Mouse (Mus musculus) hindbrain, embryonic 12.5 days (tissue): ENCODE data around the gene Rhbdf2. TPM values are rescaled to one million over a fixed set of nuclear protein-coding genes. Genes with fewer than 3 reads are reported as not detected.

Experiments used
- ATAC-seq: fragments of 200-750 bp; cut with Nextera tagmentation; 2 replicates; pipeline ENCODE4 v1.8.0; 2017; ENCODE audit warnings: moderate TSS enrichment; ENCODE audit not compliant: low FRiP score
- H3K27ac ChIP-seq: fragments of 300-500 bp; sonication (generic); 2 replicates; pipeline ENCODE4 v1.5.1; 2016; ENCODE audit warnings: mild to moderate bottlenecking
- H3K27me3 ChIP-seq: fragments of 300-500 bp; sonication (generic); 2 replicates; pipeline ENCODE4 v1.6.1; 2016; ENCODE audit warnings: mild to moderate bottlenecking
- H3K36me3 ChIP-seq: fragments of 300-500 bp; sonication (generic); 2 replicates; pipeline ENCODE4 v1.6.1; 2016; ENCODE audit warnings: mild to moderate bottlenecking
- H3K4me1 ChIP-seq: fragments of 300-500 bp; sonication (generic); 2 replicates; pipeline ENCODE4 v1.6.1; 2016
- H3K4me2 ChIP-seq: fragments of 300-500 bp; sonication (generic); replicated peaks from 2 replicates; pipeline ENCODE4 v1.6.1; 2016; ENCODE audit warnings: mild to moderate bottlenecking
- H3K4me3 ChIP-seq: fragments of 300-500 bp; sonication (generic); 2 replicates; pipeline ENCODE4 v1.5.1; 2016; ENCODE audit warnings: mild to moderate bottlenecking
- H3K9ac ChIP-seq: fragments of 300-500 bp; sonication (generic); 2 replicates; pipeline ENCODE4 v1.6.1; 2016; ENCODE audit warnings: mild to moderate bottlenecking, moderate library complexity
- H3K9me3 ChIP-seq: fragments of 300-500 bp; sonication (generic); replicated peaks from 2 replicates; pipeline ENCODE4 v1.6.1; 2016; ENCODE audit warnings: mild to moderate bottlenecking
- WGBS: fragments of 180-500 bp; shearing (Covaris S2); methylation state at CpG from one replicate; pipeline ENCODE4 v1.1.7; 2016; 5-methylcytosine and 5-hydroxymethylcytosine counted together
- polyA plus RNA-seq: library from polyadenylated mRNA; unstranded; fragments of >200 nt; fragmentation: Nextera tagmentation; extraction: Ambion mirVana; gene quantifications from 2 replicates; pipeline ENCODE4 v1.2.1, GENCODE M21; 2016

Gene Rhbdf2
- polyA plus RNA-seq, 1 experiment from 2014 or later: 3.7 TPM

- Histone ChIP-seq H3K4me3 (no peak overlapping the region), H3K4me1 (peaks cover 34% of the 10 kb centered on the region), H3K9ac (0 out of 2 replicates have a peak overlapping the region, but pooled peaks have one; percentile 15), H3K27me3 (peaks cover 8% of the 10 kb centered on the region; the same call in 1 of the 2 replicates), H3K4me2 (peak overlapping the region; percentile 15; the same call in 1 of the 2 replicates), H3K27ac (0 out of 2 replicates have a peak overlapping the region, but pooled peaks have one; percentile 32), H3K9me3 (no peaks in the 10 kb centered on the region), H3K36me3 (no peaks in the 10 kb centered on the region)
- 28% methylated on average over 14 of the region's 14 CpGs for WGBS
- peak; percentile 33; the same call in 1 of the 2 replicates for ATAC-seq
Observed at GRCm38 (mm10) chr11:116589020-116589531, 37.7 kb downstream of the Rhbdf2 start.

- H3K27ac ChIP-seq: no peak overlapping the region
- H3K27me3 ChIP-seq: peaks cover 8% of the 10 kb centered on the region; the same call in 1 of the 2 replicates
- H3K4me2 ChIP-seq: peak overlapping the region; percentile 35
- H3K36me3 ChIP-seq: no peaks in the 10 kb centered on the region
- H3K4me1 ChIP-seq: peaks cover 24% of the 10 kb centered on the region
- no peaks in the 10 kb centered on the region for H3K9me3 ChIP-seq
- ATAC-seq: 0 out of 2 replicates have a peak, but pooled peaks have one; percentile 27
- H3K4me3 ChIP-seq: no peak overlapping the region
- 23% methylated on average over 23 of the region's 23 CpGs for WGBS
- no peak overlapping the region for H3K9ac ChIP-seq
Observed at GRCm38 (mm10) chr11:116586801-116587631, 39.8 kb downstream of the Rhbdf2 start.

GRCm38 (mm10) chr11:116586310-116586709 lies 40.5 kb downstream of the Rhbdf2 start, which contains the start of gene Aanat:
TSS of gene Aanat (plus strand) at chr11:116586432.
- no peak within 1 kb of the TSS for H3K27ac ChIP-seq
- peak within 1 kb of the TSS; percentile 35 for H3K4me2 ChIP-seq
- WGBS: 58% methylated on average over 5 of the region's 5 CpGs
- H3K4me3 ChIP-seq: no peak within 1 kb of the TSS
- ATAC-seq: no peak
- H3K36me3 ChIP-seq: no peaks in the 10 kb centered on the region
- H3K4me1 ChIP-seq: peaks cover 24% of the 10 kb centered on the region
- H3K9ac ChIP-seq: no peak within 1 kb of the TSS
- H3K9me3 ChIP-seq: no peaks in the 10 kb centered on the region
- H3K27me3 ChIP-seq: peaks cover 8% of the 10 kb centered on the region; the same call in 1 of the 2 replicates

GRCm38 (mm10) chr11:116585682-116586081 lies 41.1 kb downstream of the Rhbdf2 start:
- 86% methylated on average over 6 of the region's 6 CpGs for WGBS
- ATAC-seq: no peak

GRCm38 (mm10) chr11:116581376-116581814 lies 45.4 kb downstream of the Rhbdf2 start, which contains the start of gene Ube2o:
TSS of gene Ube2o (minus strand) at chr11:116581447.
- peak within 1 kb of the TSS; percentile 93 for H3K27ac ChIP-seq
- peak within 1 kb of the TSS; percentile 96 for H3K4me3 ChIP-seq
- no peaks in the 10 kb centered on the region for H3K9me3 ChIP-seq
- H3K36me3 ChIP-seq: no peaks in the 10 kb centered on the region
- H3K4me2 ChIP-seq: peak within 1 kb of the TSS; percentile 54
- peak; percentile 85 for ATAC-seq
- peaks cover 29% of the 10 kb centered on the region for H3K4me1 ChIP-seq
- H3K27me3 ChIP-seq: no peaks in the 10 kb centered on the region
- H3K9ac ChIP-seq: peak within 1 kb of the TSS; percentile 92
- WGBS: 2% methylated on average over 41 of the region's 51 CpGs

More at GRCm38 (mm10) chr11:116585682-116586081, 41.1 kb downstream of the Rhbdf2 start:
- Histone ChIP-seq H3K4me1 (peaks cover 24% of the 10 kb centered on the region), H3K27me3 (peaks cover 8% of the 10 kb centered on the region; the same call in 1 of the 2 replicates), H3K27ac (no peak overlapping the region), H3K4me2 (no peak overlapping the region), H3K36me3 (no peaks in the 10 kb centered on the region), H3K9me3 (no peaks in the 10 kb centered on the region), H3K9ac (no peak overlapping the region), H3K4me3 (no peak overlapping the region)

- Histone ChIP-seq H3K4me1 (peaks cover 34% of the 10 kb centered on the region), H3K36me3 (no peaks in the 10 kb centered on the region), H3K4me2 (peak overlapping the region; percentile 54), H3K9ac (peak overlapping the region; percentile 92), H3K27me3 (no peaks in the 10 kb centered on the region), H3K4me3 (peak overlapping the region; percentile 96), H3K27ac (peak overlapping the region; percentile 93), H3K9me3 (no peaks in the 10 kb centered on the region)
- peak; percentile 78 for ATAC-seq
- under 1% methylated on average over 86 of the region's 91 CpGs for WGBS
Observed at GRCm38 (mm10) chr11:116580711-116581375, 46.0 kb downstream of the Rhbdf2 start.

- Histone ChIP-seq H3K9ac (peak overlapping the region; percentile 92), H3K9me3 (no peaks in the 10 kb centered on the region), H3K4me2 (peak overlapping the region; percentile 54), H3K27ac (peak overlapping the region; percentile 93), H3K27me3 (no peaks in the 10 kb centered on the region), H3K4me1 (peaks cover 41% of the 10 kb centered on the region), H3K4me3 (peak overlapping the region; percentile 96), H3K36me3 (no peaks in the 10 kb centered on the region)
- ATAC-seq: peak; percentile 21; the same call in 1 of the 2 replicates
- WGBS: 22% methylated on average over 10 of the region's 10 CpGs
Observed at GRCm38 (mm10) chr11:116580031-116580652, 46.7 kb downstream of the Rhbdf2 start.

GRCm38 (mm10) chr11:116579280-116579679 lies 47.5 kb downstream of the Rhbdf2 start:
- ATAC-seq: no peak
- H3K9ac ChIP-seq: 0 out of 2 replicates have a peak overlapping the region, but pooled peaks have one; percentile 4
- H3K27me3 ChIP-seq: no peaks in the 10 kb centered on the region
- no peak overlapping the region for H3K27ac ChIP-seq
- 95% methylated on average over 3 of the region's 3 CpGs for WGBS
- peaks cover 49% of the 10 kb centered on the region for H3K4me1 ChIP-seq
- H3K4me2 ChIP-seq: peak overlapping the region; percentile 54; the same call in 1 of the 2 replicates
- H3K36me3 ChIP-seq: no peaks in the 10 kb centered on the region
- H3K4me3 ChIP-seq: 0 out of 2 replicates have a peak overlapping the region, but pooled peaks have one; percentile 96
- no peaks in the 10 kb centered on the region for H3K9me3 ChIP-seq

- no peaks in the 10 kb centered on the region for H3K36me3 ChIP-seq
- no peaks in the 10 kb centered on the region for H3K27me3 ChIP-seq
- H3K4me3 ChIP-seq: no peak overlapping the region
- H3K27ac ChIP-seq: no peak overlapping the region
- WGBS: 86% methylated on average over 2 of the region's 2 CpGs
- H3K9me3 ChIP-seq: no peaks in the 10 kb centered on the region
- H3K4me1 ChIP-seq: peaks cover 77% of the 10 kb centered on the region
- no peak for ATAC-seq
- no peak overlapping the region for H3K4me2 ChIP-seq
- H3K9ac ChIP-seq: no peak overlapping the region
Observed at GRCm38 (mm10) chr11:116575396-116575795, 51.4 kb downstream of the Rhbdf2 start.

GRCm38 (mm10) chr11:116574982-116575381 lies 51.8 kb downstream of the Rhbdf2 start:
- ATAC-seq: no peak
- H3K4me2 ChIP-seq: no peak overlapping the region
- H3K27ac ChIP-seq: peak overlapping the region; percentile 13; the same call in 1 of the 2 replicates
- H3K27me3 ChIP-seq: no peaks in the 10 kb centered on the region
- no peak overlapping the region for H3K9ac ChIP-seq
- 64% methylated on average over 6 of the region's 6 CpGs for WGBS
- H3K4me3 ChIP-seq: no peak overlapping the region
- peaks cover 73% of the 10 kb centered on the region for H3K4me1 ChIP-seq
- no peaks in the 10 kb centered on the region for H3K36me3 ChIP-seq
- no peaks in the 10 kb centered on the region for H3K9me3 ChIP-seq

- Histone ChIP-seq H3K4me3 (no peak overlapping the region), H3K36me3 (no peaks in the 10 kb centered on the region), H3K9ac (no peak overlapping the region), H3K4me1 (peaks cover 68% of the 10 kb centered on the region), H3K27me3 (no peaks in the 10 kb centered on the region), H3K27ac (no peak overlapping the region), H3K9me3 (no peaks in the 10 kb centered on the region), H3K4me2 (no peak overlapping the region)
- ATAC-seq: no peak
- 61% methylated on average over 6 of the region's 6 CpGs for WGBS
Observed at GRCm38 (mm10) chr11:116574486-116574885, 52.3 kb downstream of the Rhbdf2 start.
